Mouse (Mus musculus): ENCODE results near the gene Cyp2c23.

DNA sequence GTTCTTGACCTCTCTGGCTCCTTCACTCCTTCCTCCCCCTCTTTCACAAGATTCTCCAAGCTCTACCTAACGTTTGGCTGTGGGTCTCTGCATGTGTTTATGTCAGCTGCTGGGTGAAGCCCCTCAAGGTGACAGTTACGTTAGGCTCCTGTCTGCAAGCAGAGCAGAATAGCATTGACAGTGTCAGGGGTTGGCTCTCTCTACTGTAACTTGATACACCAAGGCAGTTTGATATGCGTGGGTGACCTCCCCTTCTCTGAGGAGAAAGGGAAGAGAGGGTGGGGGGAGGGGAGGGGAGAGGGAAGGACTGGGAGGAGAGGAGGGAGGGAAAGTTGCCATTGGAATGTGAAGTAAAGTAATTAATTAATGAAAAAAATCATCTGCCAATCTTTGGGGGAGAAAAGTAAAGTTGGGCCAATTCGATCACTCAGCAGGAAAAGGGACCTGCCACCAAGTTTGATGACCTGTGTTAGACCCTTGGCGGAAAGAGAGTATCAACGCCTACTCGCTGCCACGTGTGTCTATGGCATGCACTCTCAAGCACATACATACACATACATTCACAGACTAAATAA is 2.0 kb downstream of the Cyp2c23 start:
- TF ChIP-seq EP300 (IDR thresholded peaks at IDR 0.05): no peak
- no peak for TF ChIP-seq CTCF (IDR thresholded peaks at IDR 0.05)

Data from lung, postnatal 0 days (tissue).